Mouse (Mus musculus) bone marrow, adult 2 months (tissue): ENCODE data around the gene Slc9a2. TPM values are rescaled to one million over a fixed set of nuclear protein-coding genes. Genes with fewer than 3 reads are reported as not detected.

Experiments used
- H3K27ac ChIP-seq: fragments of 200-500 bp; 2 replicates; pipeline ENCODE4 v1.5.1; 2012; ENCODE audit warnings: low read depth, mild to moderate bottlenecking, control low read depth, inconsistent platforms, low read length; ENCODE audit not compliant: control insufficient read depth, poor library complexity, insufficient read depth
- H3K4me1 ChIP-seq: fragments of 200-500 bp; 2 replicates; pipeline ENCODE4 v1.6.1; 2011; ENCODE audit warnings: low read length; ENCODE audit not compliant: control insufficient read depth, insufficient read depth
- H3K4me3 ChIP-seq: fragments of 200-500 bp; replicated peaks from 2 replicates; pipeline ENCODE3; 2011; ENCODE audit warnings: mild to moderate bottlenecking, low read depth, low read length, control low read depth; ENCODE audit not compliant: control insufficient read depth
- CTCF ChIP-seq: fragments of 200-500 bp; IDR thresholded peaks from 2 replicates; pipeline ENCODE4 v1.5.1; 2011; ENCODE audit warnings: low read length, control low read depth; ENCODE audit not compliant: control insufficient read depth, insufficient read depth
- POLR2A ChIP-seq: fragments of 200-500 bp; IDR thresholded peaks from 2 replicates; pipeline ENCODE4 v1.6.1; 2011; ENCODE audit warnings: low read depth, mild to moderate bottlenecking, control low read depth, low read length, borderline replicate concordance; ENCODE audit not compliant: control insufficient read depth
- WGBS: fragments of 180-500 bp; shearing (Covaris S2); methylation state at CpG from one replicate; pipeline ENCODE4 v1.1.7; 2018; 5-methylcytosine and 5-hydroxymethylcytosine counted together
- polyA plus RNA-seq: library from polyadenylated mRNA; stranded (reverse); fragments of >200 nt; gene quantifications from 2 replicates; pipeline ENCODE4 v1.2.4, GENCODE M21; 2011; ENCODE audit warnings: low replicate concordance; ENCODE audit not compliant: missing spikeins, insufficient read depth, insufficient read length

Gene Slc9a2
- polyA plus RNA-seq, 1 experiment: not detected

- under 1% methylated on average over 59 of the region's 90 CpGs for WGBS
- Histone ChIP-seq H3K4me3 (peak overlapping the region; percentile 44), H3K4me1 (no peaks in the 10 kb centered on the region; the same call in 1 of the 2 replicates), H3K27ac (peak overlapping the region; percentile 7; the same call in 1 of the 2 replicates)
- TF ChIP-seq POLR2A: no peak
- no peak for TF ChIP-seq CTCF
These were observed 709 bp downstream of the Slc9a2 start for GRCm38 (mm10) chr1:40680868-40681698.

GRCm38 (mm10) chr1:40681699-40682510 lies 1.5 kb downstream of the Slc9a2 start:
- Histone ChIP-seq H3K4me3 (peak overlapping the region; percentile 43), H3K27ac (no peak overlapping the region), H3K4me1 (no peaks in the 10 kb centered on the region; the same call in 1 of the 2 replicates)
- WGBS: 2% methylated on average over 44 of the region's 44 CpGs
- TF ChIP-seq CTCF (no peak), POLR2A (no peak)

GRCm38 (mm10) chr1:40694296-40694695 lies 13.9 kb downstream of the Slc9a2 start:
- no peaks in the 10 kb centered on the region; the same call in 1 of the 2 replicates for H3K4me1 ChIP-seq
- TF ChIP-seq POLR2A: no peak
- no peak for TF ChIP-seq CTCF
- 87% methylated on average over 13 of the region's 13 CpGs for WGBS
- no peak overlapping the region for H3K4me3 ChIP-seq
- H3K27ac ChIP-seq: no peak overlapping the region

- H3K4me1 ChIP-seq: no peaks in the 10 kb centered on the region
- no peak overlapping the region for H3K27ac ChIP-seq
- 84% methylated on average over 3 of the region's 3 CpGs for WGBS
- H3K4me3 ChIP-seq: no peak overlapping the region
- TF ChIP-seq POLR2A (no peak), CTCF (no peak)
These were observed 16.1 kb downstream of the Slc9a2 start for GRCm38 (mm10) chr1:40696436-40696835.

GRCm38 (mm10) chr1:40705099-40705498 lies 24.7 kb downstream of the Slc9a2 start:
- no peak overlapping the region for H3K27ac ChIP-seq
- 18% methylated on average over 4 of the region's 4 CpGs for WGBS
- no peak overlapping the region for H3K4me3 ChIP-seq
- TF ChIP-seq POLR2A (no peak), CTCF (no peak)
- H3K4me1 ChIP-seq: no peaks in the 10 kb centered on the region

- 37% methylated on average over 9 of the region's 9 CpGs for WGBS
- Histone ChIP-seq H3K4me1 (no peaks in the 10 kb centered on the region), H3K4me3 (no peak overlapping the region), H3K27ac (no peak overlapping the region)
- no peak for TF ChIP-seq CTCF
- no peak for TF ChIP-seq POLR2A
These were observed 34.6 kb downstream of the Slc9a2 start for GRCm38 (mm10) chr1:40714950-40715349.

GRCm38 (mm10) chr1:40726051-40726450 lies 45.7 kb downstream of the Slc9a2 start:
- WGBS: 83% methylated on average over 10 of the region's 10 CpGs
- no peaks in the 10 kb centered on the region for H3K4me1 ChIP-seq
- H3K27ac ChIP-seq: no peak overlapping the region
- TF ChIP-seq CTCF (no peak), POLR2A (no peak)
- H3K4me3 ChIP-seq: no peak overlapping the region

GRCm38 (mm10) chr1:40727404-40727803 lies 47.0 kb downstream of the Slc9a2 start:
- WGBS: 79% methylated on average over 7 of the region's 7 CpGs
- Histone ChIP-seq H3K27ac (no peak overlapping the region), H3K4me1 (no peaks in the 10 kb centered on the region), H3K4me3 (no peak overlapping the region)
- TF ChIP-seq POLR2A (no peak), CTCF (no peak)
